Mouse (Mus musculus): Measurements from ENCODE around the gene Trp73. TPM values are rescaled to one million over a fixed set of nuclear protein-coding genes. Genes with fewer than 3 reads are reported as not detected.

The Trp73 gene
- total and polyA plus RNA-seq, 3 experiments, result 0.30 TPM; not detected in 2

Other genes starting within 250 kb of the Trp73 start
- 10 to 100 TPM; 18.0 to 19.9 TPM for gene A430005L14Rik, start 183.0 kb downstream of the Trp73 start, total RNA-seq (2021)
- gene A430005L14Rik, start 183.0 kb downstream of the Trp73 start, polyA plus RNA-seq (2012; rRNA removed), result 45.5 and 47.9 TPM in 2 replicates
- gene Dffb, start 165.1 kb downstream of the Trp73 start, total RNA-seq (2021), result 1 to 10 TPM; 2.9 to 3.7 TPM
- gene Dffb, start 165.1 kb downstream of the Trp73 start, polyA plus RNA-seq (2012; rRNA removed), result 12.7 and 13.5 TPM in 2 replicates
- 10 to 100 TPM; 25.6 to 25.7 TPM for gene Cep104, start 165.0 kb downstream of the Trp73 start, total RNA-seq (2021)
- 18.4 and 22.4 TPM in 2 replicates for gene Cep104, start 165.0 kb downstream of the Trp73 start, polyA plus RNA-seq (2012; rRNA removed)
- gene Lrrc47, start 128.5 kb downstream of the Trp73 start, total RNA-seq (2021), result 10 to 100 TPM; 39.7 to 53.8 TPM
- 75.9 and 89.1 TPM in 2 replicates for gene Lrrc47, start 128.5 kb downstream of the Trp73 start, polyA plus RNA-seq (2012; rRNA removed)
- gene Smim1, start 114.0 kb downstream of the Trp73 start, total RNA-seq (2021), result 10 to 100 TPM; 54.7 to 69.5 TPM
- 130 and 143 TPM in 2 replicates for gene Smim1, start 114.0 kb downstream of the Trp73 start, polyA plus RNA-seq (2012; rRNA removed)
- not detected for gene Ccdc27, start 97.5 kb downstream of the Trp73 start, total RNA-seq (2021)
- gene Ccdc27, start 97.5 kb downstream of the Trp73 start, polyA plus RNA-seq (2012; rRNA removed), result not detected in 2 replicates
- gene Wrap73, start 2.2 kb upstream of the Trp73 start, total RNA-seq (2021), result 10 to 100 TPM; 16.7 to 20.4 TPM
- gene Wrap73, start 2.2 kb upstream of the Trp73 start, polyA plus RNA-seq (2012; rRNA removed), result 41.0 and 41.1 TPM in 2 replicates
- 100 to 1,000 TPM; 151 to 180 TPM for gene Tprgl, start 20.5 kb upstream of the Trp73 start, total RNA-seq (2021)
- 188 and 210 TPM in 2 replicates for gene Tprgl, start 20.5 kb upstream of the Trp73 start, polyA plus RNA-seq (2012; rRNA removed)
- gene Megf6, start 30.5 kb upstream of the Trp73 start, total RNA-seq (2021), result 1 to 10 TPM; 2.3 to 2.6 TPM
- 4.5 and 5.3 TPM in 2 replicates for gene Megf6, start 30.5 kb upstream of the Trp73 start, polyA plus RNA-seq (2012; rRNA removed)
- gene Arhgef16, start 161.5 kb upstream of the Trp73 start, total RNA-seq (2021), result under 1 TPM; 0.46 to 0.59 TPM
- 0.27 and 0.49 TPM in 2 replicates for gene Arhgef16, start 161.5 kb upstream of the Trp73 start, polyA plus RNA-seq (2012; rRNA removed)
- not detected for gene B230104I21Rik, start 195.9 kb upstream of the Trp73 start, total RNA-seq (2021)
- not detected in 2 replicates for gene B230104I21Rik, start 195.9 kb upstream of the Trp73 start, polyA plus RNA-seq (2012; rRNA removed)

Measured in adrenal gland, adult 2 months (tissue).